Mouse (Mus musculus) erythroblast, embryonic 14.5 days (primary cell): ENCODE measurements around the gene Atp1b3. TPM values are rescaled to one million over a fixed set of nuclear protein-coding genes. Genes with fewer than 3 reads are reported as not detected.

Experiments used
- H3K27me3 ChIP-seq: 2 replicates; pipeline ENCODE4 v1.6.1; 2012; ENCODE audit warnings: inconsistent platforms; ENCODE audit not compliant: control insufficient read depth
- H3K36me3 ChIP-seq: 2 replicates; pipeline ENCODE4 v1.6.1; 2012; ENCODE audit warnings: mild to moderate bottlenecking, inconsistent platforms; ENCODE audit not compliant: control insufficient read depth
- H3K4me1 ChIP-seq: 2 replicates; pipeline ENCODE4 v1.6.1; 2012; ENCODE audit warnings: inconsistent platforms; ENCODE audit not compliant: control insufficient read depth
- H3K4me3 ChIP-seq: replicated peaks from 2 replicates; pipeline ENCODE3; 2012; ENCODE audit warnings: moderate library complexity, mild to moderate bottlenecking, inconsistent platforms
- H3K9me3 ChIP-seq: 2 replicates; pipeline ENCODE4 v1.6.1; 2012; ENCODE audit warnings: low read length, inconsistent platforms, mixed read lengths; ENCODE audit not compliant: control insufficient read depth
- GATA1 ChIP-seq: IDR thresholded peaks from 2 replicates; pipeline ENCODE4 v1.6.1; 2012; ENCODE audit warnings: low read length, inconsistent platforms, mixed read lengths
- TAL1 ChIP-seq: IDR thresholded peaks from 3 replicates; pipeline ENCODE4 v1.6.1; 2012; ENCODE audit warnings: low read length, inconsistent platforms, mixed read lengths
- polyA plus RNA-seq: library from polyadenylated mRNA; stranded (reverse); fragments of >175 nt; gene quantifications from 2 replicates; pipeline ENCODE4 v1.2.3, GENCODE M21; 2012

Gene Atp1b3
- polyA plus RNA-seq, 1 experiment: 10.7 TPM

- Histone ChIP-seq H3K9me3 (no peaks in the 10 kb centered on the region), H3K36me3 (no peaks in the 10 kb centered on the region), H3K27me3 (no peaks in the 10 kb centered on the region), H3K4me1 (peaks cover 5% of the 10 kb centered on the region), H3K4me3 (no peak overlapping the region)
- TF ChIP-seq TAL1 (no peak), GATA1 (no peak)
Measured at GRCm38 (mm10) chr9:96393112-96393511, 28.9 kb upstream of the Atp1b3 start.

GRCm38 (mm10) chr9:96391921-96392320 is 27.7 kb upstream of the Atp1b3 start:
- TF ChIP-seq TAL1: no peak
- TF ChIP-seq GATA1: no peak
- H3K4me1 ChIP-seq: peaks cover 5% of the 10 kb centered on the region
- no peaks in the 10 kb centered on the region for H3K36me3 ChIP-seq
- H3K27me3 ChIP-seq: no peaks in the 10 kb centered on the region
- H3K4me3 ChIP-seq: no peak overlapping the region
- no peaks in the 10 kb centered on the region for H3K9me3 ChIP-seq

- Histone ChIP-seq H3K27me3 (no peaks in the 10 kb centered on the region), H3K4me3 (no peak overlapping the region), H3K36me3 (no peaks in the 10 kb centered on the region), H3K4me1 (peaks cover 2% of the 10 kb centered on the region; the same call in 1 of the 2 replicates), H3K9me3 (no peaks in the 10 kb centered on the region)
- TF ChIP-seq GATA1 (no peak), TAL1 (no peak)
Measured at GRCm38 (mm10) chr9:96383714-96384487, 19.7 kb upstream of the Atp1b3 start.

- H3K9me3 ChIP-seq: no peaks in the 10 kb centered on the region
- no peak overlapping the region for H3K4me3 ChIP-seq
- no peaks in the 10 kb centered on the region for H3K36me3 ChIP-seq
- peaks cover 2% of the 10 kb centered on the region; the same call in 1 of the 2 replicates for H3K4me1 ChIP-seq
- no peaks in the 10 kb centered on the region for H3K27me3 ChIP-seq
- TF ChIP-seq GATA1 (no peak), TAL1 (no peak)
Measured at GRCm38 (mm10) chr9:96382756-96383155, 18.5 kb upstream of the Atp1b3 start.

- no peak overlapping the region for H3K4me3 ChIP-seq
- no peaks in the 10 kb centered on the region for H3K36me3 ChIP-seq
- no peaks in the 10 kb centered on the region for H3K27me3 ChIP-seq
- H3K9me3 ChIP-seq: no peaks in the 10 kb centered on the region
- TF ChIP-seq GATA1 (no peak), TAL1 (no peak)
- H3K4me1 ChIP-seq: peaks cover 2% of the 10 kb centered on the region; the same call in 1 of the 2 replicates
Measured at GRCm38 (mm10) chr9:96381393-96381792, 17.2 kb upstream of the Atp1b3 start.

GRCm38 (mm10) chr9:96379551-96379950 is 15.3 kb upstream of the Atp1b3 start:
- no peaks in the 10 kb centered on the region for H3K9me3 ChIP-seq
- TF ChIP-seq TAL1 (no peak), GATA1 (no peak)
- H3K27me3 ChIP-seq: no peaks in the 10 kb centered on the region
- peaks cover 2% of the 10 kb centered on the region; the same call in 1 of the 2 replicates for H3K4me1 ChIP-seq
- H3K36me3 ChIP-seq: no peaks in the 10 kb centered on the region
- H3K4me3 ChIP-seq: no peak overlapping the region

GRCm38 (mm10) chr9:96378747-96379146 is 14.5 kb upstream of the Atp1b3 start:
- H3K27me3 ChIP-seq: no peaks in the 10 kb centered on the region
- H3K4me1 ChIP-seq: peaks cover 6% of the 10 kb centered on the region
- no peak for TF ChIP-seq TAL1
- TF ChIP-seq GATA1: no peak

GRCm38 (mm10) chr9:96377096-96377495 is 12.9 kb upstream of the Atp1b3 start:
- Histone ChIP-seq H3K4me3 (no peak overlapping the region), H3K4me1 (peaks cover 6% of the 10 kb centered on the region), H3K9me3 (no peaks in the 10 kb centered on the region), H3K36me3 (no peaks in the 10 kb centered on the region), H3K27me3 (no peaks in the 10 kb centered on the region)
- TF ChIP-seq GATA1 (no peak), TAL1 (no peak)

More at GRCm38 (mm10) chr9:96378747-96379146, 14.5 kb upstream of the Atp1b3 start:
- Histone ChIP-seq H3K36me3 (no peaks in the 10 kb centered on the region), H3K9me3 (no peaks in the 10 kb centered on the region), H3K4me3 (no peak overlapping the region)

GRCm38 (mm10) chr9:96375819-96376218 is 11.6 kb upstream of the Atp1b3 start:
- Histone ChIP-seq H3K4me3 (no peak overlapping the region), H3K36me3 (no peaks in the 10 kb centered on the region), H3K27me3 (no peaks in the 10 kb centered on the region), H3K9me3 (no peaks in the 10 kb centered on the region), H3K4me1 (peaks cover 3% of the 10 kb centered on the region; the same call in 1 of the 2 replicates)
- TF ChIP-seq GATA1: no peak
- TF ChIP-seq TAL1: no peak
